Mouse (Mus musculus): ENCODE data around the gene Aup1.
A peak's percentile ranks its signal among the peaks of the same experiment; 100 is the strongest.

Aup1 gene

GRCm38 (mm10) chr6:83031111-83031510 lies 23.2 kb upstream of the Aup1 start:
- DNase-seq (ENCODE audit: low spot score): no peak

- DNase-seq (ENCODE audit: low spot score): no peak
These were observed 22.3 kb upstream of the Aup1 start for GRCm38 (mm10) chr6:83031921-83032590.

GRCm38 (mm10) chr6:83032769-83033191 lies 21.5 kb upstream of the Aup1 start:
- peak; percentile 38 for DNase-seq (ENCODE audit: low spot score)

GRCm38 (mm10) chr6:83033249-83034185 lies 20.8 kb upstream of the Aup1 start, which contains the start of the genes Dok1 and Loxl3:
Gene Dok1, minus strand, starts transcription at chr6:83033471.
Gene Loxl3, plus strand, starts transcription at chr6:83034173.
- DNase-seq (ENCODE audit: low spot score): peak; percentile 66

- no peak for DNase-seq (ENCODE audit: low spot score)
These were observed 19.8 kb upstream of the Aup1 start for GRCm38 (mm10) chr6:83034463-83035055.

- no peak for DNase-seq (ENCODE audit: low spot score)
These were observed 17.1 kb upstream of the Aup1 start for GRCm38 (mm10) chr6:83037188-83037587.

GRCm38 (mm10) chr6:83038496-83039012 lies 15.8 kb upstream of the Aup1 start:
- DNase-seq (ENCODE audit: low spot score): peak; percentile 95

- DNase-seq (ENCODE audit: low spot score): no peak
These were observed 13.7 kb upstream of the Aup1 start for GRCm38 (mm10) chr6:83040601-83041000.

GRCm38 (mm10) chr6:83043561-83043960 lies 10.8 kb upstream of the Aup1 start:
- DNase-seq (ENCODE audit: low spot score): no peak

- no peak for DNase-seq (ENCODE audit: low spot score)
These were observed 10.3 kb upstream of the Aup1 start for GRCm38 (mm10) chr6:83043993-83044392.

- no peak for DNase-seq (ENCODE audit: low spot score)
These were observed 9.6 kb upstream of the Aup1 start for GRCm38 (mm10) chr6:83044742-83045141.

- DNase-seq (ENCODE audit: low spot score): no peak
These were observed 5.0 kb upstream of the Aup1 start for GRCm38 (mm10) chr6:83049367-83049766.

- DNase-seq (ENCODE audit: low spot score): no peak
These were observed 973 bp upstream of the Aup1 start for GRCm38 (mm10) chr6:83053136-83053960.

- DNase-seq (ENCODE audit: low spot score): peak; percentile 29
These were observed 630 bp downstream of the Aup1 start, which contains the start of gene Htra2 for GRCm38 (mm10) chr6:83054871-83055431. Gene Htra2, minus strand, starts transcription at chr6:83055273.

GRCm38 (mm10) chr6:83057790-83058189 lies 3.5 kb downstream of the Aup1 start, which contains the start of gene Dqx1:
Gene Dqx1, plus strand, starts transcription at chr6:83057844.
- peak; percentile 46 for DNase-seq (ENCODE audit: low spot score)

GRCm38 (mm10) chr6:83058725-83059124 lies 4.4 kb downstream of the Aup1 start:
- DNase-seq (ENCODE audit: low spot score): no peak

- DNase-seq (ENCODE audit: low spot score): no peak
These were observed 11.7 kb downstream of the Aup1 start for GRCm38 (mm10) chr6:83065995-83066394.

- no peak for DNase-seq (ENCODE audit: low spot score)
These were observed 12.1 kb downstream of the Aup1 start for GRCm38 (mm10) chr6:83066441-83066840.

GRCm38 (mm10) chr6:83068221-83068620 lies 13.9 kb downstream of the Aup1 start:
- DNase-seq (ENCODE audit: low spot score): no peak

- DNase-seq (ENCODE audit: low spot score): no peak
These were observed 14.6 kb downstream of the Aup1 start for GRCm38 (mm10) chr6:83068706-83069487.

Data from lung, postnatal 25 days (tissue).